Mouse (Mus musculus) cortical plate, adult 2 months (tissue): ENCODE results near the gene Mapk14. TPM values are rescaled to one million over a fixed set of nuclear protein-coding genes. Genes with fewer than 3 reads are reported as not detected.

Experiments
- H3K27ac ChIP-seq: fragments of 200-500 bp; 2 replicates; pipeline ENCODE4 v1.5.1; 2012; ENCODE audit warnings: low read length, control low read depth, inconsistent platforms; ENCODE audit not compliant: insufficient read depth
- H3K4me1 ChIP-seq: fragments of 200-500 bp; 2 replicates; pipeline ENCODE4 v1.6.1; 2011; ENCODE audit warnings: low read length; ENCODE audit not compliant: control insufficient read depth, insufficient read depth
- H3K4me3 ChIP-seq: fragments of 200-500 bp; 2 replicates; pipeline ENCODE4 v1.5.1; 2011; ENCODE audit warnings: mild to moderate bottlenecking, low read length, control low read depth; ENCODE audit not compliant: insufficient read depth
- CTCF ChIP-seq: fragments of 200-500 bp; IDR thresholded peaks from 2 replicates; pipeline ENCODE4 v1.5.1; 2011; ENCODE audit warnings: mild to moderate bottlenecking, control low read depth, low read length; ENCODE audit not compliant: insufficient read depth; ENCODE audit errors: extremely low read depth
- POLR2A ChIP-seq: fragments of 200-500 bp; IDR thresholded peaks from 2 replicates; pipeline ENCODE4 v1.6.1; 2011; ENCODE audit warnings: mild to moderate bottlenecking, low read length, control low read depth; ENCODE audit not compliant: insufficient read depth; ENCODE audit errors: extremely low read depth
- polyA plus RNA-seq: library from polyadenylated mRNA; depleted of rRNA; stranded (reverse); fragments of >200 nt; gene quantifications from 2 replicates; pipeline ENCODE4 v1.2.3, GENCODE M21; 2012

Mapk14 gene
- polyA plus RNA-seq, 1 experiment, result 125 TPM

- no peaks in the 10 kb centered on the region for H3K4me1 ChIP-seq
- TF ChIP-seq CTCF, result no peak
- TF ChIP-seq POLR2A, result no peak
- no peak overlapping the region for H3K27ac ChIP-seq
- H3K4me3 ChIP-seq, result no peak overlapping the region
Measured at GRCm38 (mm10) chr17:28683601-28684000, 7.5 kb upstream of the Mapk14 start.

GRCm38 (mm10) chr17:28684631-28685030 is 6.5 kb upstream of the Mapk14 start:
- Histone ChIP-seq H3K4me1 (peaks cover 3% of the 10 kb centered on the region; the same call in 1 of the 2 replicates), H3K27ac (no peak overlapping the region), H3K4me3 (no peak overlapping the region)
- no peak for TF ChIP-seq CTCF
- TF ChIP-seq POLR2A, result no peak

DNA sequence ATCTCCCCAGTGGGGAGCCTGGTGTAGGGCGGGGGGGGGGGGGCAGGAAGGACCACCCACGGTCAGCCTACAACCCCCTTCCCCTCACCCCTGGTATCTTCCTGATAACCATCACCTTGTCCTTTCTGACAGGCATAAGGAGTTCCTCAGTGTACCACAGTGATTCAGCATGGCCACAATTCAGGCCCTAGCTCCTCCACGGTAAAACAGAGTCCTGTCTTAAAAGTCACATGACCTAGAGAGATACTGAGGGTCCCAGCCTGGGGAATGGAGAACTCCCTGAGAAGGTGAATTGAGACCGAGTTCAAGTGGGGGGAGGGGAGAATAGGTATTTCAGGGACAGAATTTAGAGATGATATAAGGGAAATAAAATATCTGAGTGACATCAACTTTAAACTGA is 3.8 kb upstream of the Mapk14 start:
- TF ChIP-seq CTCF, result no peak
- TF ChIP-seq POLR2A, result no peak
- Histone ChIP-seq H3K27ac (no peak overlapping the region), H3K4me1 (peaks cover 4% of the 10 kb centered on the region; the same call in 1 of the 2 replicates), H3K4me3 (no peak overlapping the region)

- Histone ChIP-seq H3K27ac (peak within 1 kb of the TSS; percentile 51), H3K4me1 (peaks cover 5% of the 10 kb centered on the region), H3K4me3 (peak within 1 kb of the TSS; percentile 43)
- TF ChIP-seq POLR2A, result no peak
- TF ChIP-seq CTCF, result no peak
Measured at GRCm38 (mm10) chr17:28689586-28690283, 1.4 kb upstream of the Mapk14 start, which contains the start of gene Slc26a8. TSS of gene Slc26a8 (minus strand) at chr17:28690233.

DNA sequence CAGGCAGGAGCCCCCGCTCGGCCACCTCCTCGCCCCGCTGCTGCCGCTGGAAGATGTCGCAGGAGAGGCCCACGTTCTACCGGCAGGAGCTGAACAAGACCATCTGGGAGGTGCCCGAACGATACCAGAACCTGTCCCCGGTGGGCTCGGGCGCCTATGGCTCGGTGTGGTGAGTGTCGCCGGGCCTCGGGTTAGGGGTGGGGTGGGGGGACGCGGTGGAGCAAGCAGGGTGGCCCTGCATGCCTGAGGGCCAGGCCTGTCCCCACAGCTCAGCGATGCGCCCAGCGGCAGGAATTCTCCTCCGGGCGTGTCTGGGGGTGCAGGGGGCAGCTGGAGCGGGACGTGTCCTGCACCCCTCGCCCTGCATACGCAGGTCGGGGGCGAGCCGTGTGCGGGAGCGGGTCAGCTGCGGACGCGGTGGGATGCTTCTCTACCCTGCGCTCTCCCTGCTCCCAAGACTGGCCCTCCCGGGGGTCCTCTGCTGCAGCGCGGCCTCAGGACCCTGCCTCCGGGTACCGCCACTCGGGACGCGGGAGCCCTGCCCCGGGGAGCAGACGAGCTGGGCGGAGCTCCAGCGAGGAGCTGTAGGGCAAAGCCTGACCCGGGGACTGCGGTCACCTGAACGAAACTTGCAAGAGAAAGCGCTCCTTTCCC is 685 bp downstream of the Mapk14 start:
- H3K4me3 ChIP-seq, result peak overlapping the region; percentile 43
- H3K4me1 ChIP-seq, result peaks cover 15% of the 10 kb centered on the region
- H3K27ac ChIP-seq, result peak overlapping the region; percentile 88
- no peak for TF ChIP-seq CTCF
- TF ChIP-seq POLR2A, result no peak

- Histone ChIP-seq H3K4me1 (peaks cover 18% of the 10 kb centered on the region), H3K27ac (peak overlapping the region; percentile 88), H3K4me3 (peak overlapping the region; percentile 43)
- TF ChIP-seq POLR2A (0 out of 2 replicates have a peak, but pooled peaks have one; percentile 39), CTCF (no peak)
Measured at GRCm38 (mm10) chr17:28692341-28692710, 1.2 kb downstream of the Mapk14 start.

- H3K27ac ChIP-seq, result no peak overlapping the region
- H3K4me3 ChIP-seq, result peak overlapping the region; percentile 9; the same call in 1 of the 2 replicates
- peaks cover 23% of the 10 kb centered on the region for H3K4me1 ChIP-seq
- TF ChIP-seq CTCF, result no peak
- no peak for TF ChIP-seq POLR2A
Measured at GRCm38 (mm10) chr17:28693086-28693485, 2.0 kb downstream of the Mapk14 start.

GRCm38 (mm10) chr17:28694078-28694477 is 2.9 kb downstream of the Mapk14 start:
- no peak for TF ChIP-seq POLR2A
- TF ChIP-seq CTCF, result no peak
- Histone ChIP-seq H3K4me3 (no peak overlapping the region; the same call in 1 of the 2 replicates), H3K4me1 (peaks cover 26% of the 10 kb centered on the region), H3K27ac (no peak overlapping the region)

- H3K4me1 ChIP-seq, result peaks cover 26% of the 10 kb centered on the region
- no peak for TF ChIP-seq CTCF
- no peak for TF ChIP-seq POLR2A
- no peak overlapping the region for H3K27ac ChIP-seq
- H3K4me3 ChIP-seq, result no peak overlapping the region
Measured at GRCm38 (mm10) chr17:28694832-28695231, 3.7 kb downstream of the Mapk14 start.

GRCm38 (mm10) chr17:28696641-28697040 is 5.5 kb downstream of the Mapk14 start:
- Histone ChIP-seq H3K4me1 (peaks cover 26% of the 10 kb centered on the region), H3K4me3 (no peak overlapping the region; the same call in 1 of the 2 replicates), H3K27ac (no peak overlapping the region)
- TF ChIP-seq CTCF, result no peak
- no peak for TF ChIP-seq POLR2A
